Comparison of ENCODE assay signal across 8 mouse cellular contexts in the genomic region with DNA sequence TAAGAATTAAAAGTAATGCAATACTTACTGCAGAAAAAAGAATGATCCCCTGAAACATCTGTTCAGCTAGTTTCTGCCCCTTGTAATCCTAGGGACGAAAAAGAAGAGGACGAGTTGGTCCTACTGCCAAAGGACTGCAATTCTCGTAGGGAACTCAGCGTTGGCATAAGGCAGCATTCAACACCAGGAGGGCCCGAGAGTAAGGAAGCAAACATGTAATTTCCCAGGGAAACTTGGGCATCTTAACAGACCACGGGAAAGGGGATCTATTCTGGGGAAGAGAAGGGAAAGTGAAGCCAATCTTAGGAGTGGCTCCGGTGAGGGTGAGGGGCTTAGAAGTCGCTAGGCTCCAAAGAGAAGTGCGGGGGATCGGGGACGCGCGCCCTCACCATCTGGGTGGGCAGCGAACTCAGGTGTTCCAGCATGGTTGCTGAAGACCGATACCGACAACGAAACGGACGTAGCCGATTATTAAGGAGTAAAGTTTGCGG. TPM values are rescaled to one million over a fixed set of nuclear protein-coding genes. Genes with fewer than 3 reads are reported as not detected.
DNase-seq lines count a peak whose midpoint lies in the region; ATAC-seq lines count a peak whose summit lies in the region.

No protein-coding gene starts in this region.

- WGBS in kidney, embryonic 14.5 days, result under 1% methylated on average over 21 of the region's 21 CpGs
- under 1% methylated on average over 21 of the region's 21 CpGs for WGBS in hindbrain, embryonic 13.5 days
- under 1% methylated on average over 21 of the region's 21 CpGs for WGBS in midbrain, embryonic 13.5 days

- peak overlapping the region; percentile 56 for H3K4me3 ChIP-seq in kidney, embryonic 14.5 days (ENCODE audit: low read length)
- peak overlapping the region; percentile 97 for H3K4me3 ChIP-seq in hindbrain, embryonic 13.5 days
- peak overlapping the region; percentile 96 for H3K4me3 ChIP-seq in midbrain, embryonic 13.5 days (replicated peaks)

- peaks cover 10% of the 10 kb centered on the region; the same call in 1 of the 2 replicates for H3K36me3 ChIP-seq in kidney, embryonic 14.5 days (ENCODE audit: control insufficient read depth, insufficient read depth, low read length)
- H3K36me3 ChIP-seq in hindbrain, embryonic 13.5 days, result peaks cover 21% of the 10 kb centered on the region; the same call in 1 of the 2 replicates
- peaks cover 26% of the 10 kb centered on the region for H3K36me3 ChIP-seq in midbrain, embryonic 13.5 days

- no peaks in the 10 kb centered on the region for H3K9me3 ChIP-seq in kidney, embryonic 14.5 days (ENCODE audit: control insufficient read depth, low read length)
- no peaks in the 10 kb centered on the region for H3K9me3 ChIP-seq in hindbrain, embryonic 13.5 days
- H3K9me3 ChIP-seq in midbrain, embryonic 13.5 days, result no peaks in the 10 kb centered on the region

- H3K4me1 ChIP-seq in kidney, embryonic 14.5 days (ENCODE audit: control insufficient read depth, insufficient read depth, low read length), result 0 out of 2 replicates have a peak, but pooled peaks cover 8% of the 10 kb centered on the region
- peaks cover 20% of the 10 kb centered on the region for H3K4me1 ChIP-seq in hindbrain, embryonic 13.5 days (replicated peaks)
- H3K4me1 ChIP-seq in midbrain, embryonic 13.5 days (replicated peaks), result peaks cover 23% of the 10 kb centered on the region

- peak overlapping the region; percentile 57 for H3K4me2 ChIP-seq in kidney, embryonic 14.5 days (replicated peaks; ENCODE audit: low read depth, low read length)
- peak overlapping the region; percentile 84 for H3K4me2 ChIP-seq in hindbrain, embryonic 13.5 days
- peak overlapping the region; percentile 83 for H3K4me2 ChIP-seq in midbrain, embryonic 13.5 days (replicated peaks)

- peak; percentile 14; the same call in 1 of the 2 replicates for ATAC-seq in kidney, embryonic 14.5 days (ENCODE audit: low FRiP score, low TSS enrichment)
- peak; percentile 47; the same call in 1 of the 2 replicates for ATAC-seq in hindbrain, embryonic 13.5 days (ENCODE audit: low FRiP score)
- ATAC-seq in midbrain, embryonic 13.5 days, result peak; percentile 67

- no peaks in the 10 kb centered on the region for H3K27me3 ChIP-seq in kidney, embryonic 14.5 days (ENCODE audit: control insufficient read depth, insufficient read depth, low read length)
- H3K27me3 ChIP-seq in hindbrain, embryonic 13.5 days, result no peaks in the 10 kb centered on the region
- H3K27me3 ChIP-seq in midbrain, embryonic 13.5 days, result no peaks in the 10 kb centered on the region

- H3K27ac ChIP-seq in kidney, embryonic 14.5 days (ENCODE audit: low read depth, low read length), result peak overlapping the region; percentile 93
- H3K27ac ChIP-seq in hindbrain, embryonic 13.5 days, result peak overlapping the region; percentile 95
- H3K27ac ChIP-seq in midbrain, embryonic 13.5 days, result peak overlapping the region; percentile 94

- peak overlapping the region; percentile 89 for H3K9ac ChIP-seq in kidney, embryonic 14.5 days (ENCODE audit: low read depth, low read length)
- peak overlapping the region; percentile 96 for H3K9ac ChIP-seq in hindbrain, embryonic 13.5 days
- H3K9ac ChIP-seq in midbrain, embryonic 13.5 days (replicated peaks), result peak overlapping the region; percentile 94

- no peak for DNase-seq in kidney, postnatal 4 days
- peak; percentile 23 for DNase-seq in adipocyte (ENCODE audit: low spot score)
- no peak for DNase-seq in spleen, postnatal 4 days (ENCODE audit: low spot score in 2 of 2)
- DNase-seq in adrenal gland, adult (ENCODE audit: inconsistent age in 2 of 2, low spot score in 1 of 2), result no peak
- no peak for DNase-seq in B cell, adult 2 months

RNA-seq across cellular contexts. Expression of gene Glt8d1, which starts 0.3 kb away (rescaled TPM):
- polyA plus RNA-seq in kidney, embryonic 14.5 days (2014; fragmentation: Nextera tagmentation; extraction: Ambion mirVana), result 66.5 and 72.9 TPM in 2 replicates
- polyA plus RNA-seq in hindbrain, embryonic 13.5 days (2015; fragmentation: Nextera tagmentation; extraction: Ambion mirVana), result 62.8 and 66.7 TPM in 2 replicates
- 58.5 and 60.1 TPM in 2 replicates for polyA plus RNA-seq in midbrain, embryonic 13.5 days (2015; fragmentation: Nextera tagmentation; extraction: Ambion mirVana)

RNA-seq across cellular contexts. Expression of gene Spcs1, which starts 0.6 kb away (rescaled TPM):
- 350 and 462 TPM in 2 replicates for polyA plus RNA-seq in kidney, embryonic 14.5 days (2014; fragmentation: Nextera tagmentation; extraction: Ambion mirVana)
- polyA plus RNA-seq in hindbrain, embryonic 13.5 days (2015; fragmentation: Nextera tagmentation; extraction: Ambion mirVana), result 322 and 337 TPM in 2 replicates
- polyA plus RNA-seq in midbrain, embryonic 13.5 days (2015; fragmentation: Nextera tagmentation; extraction: Ambion mirVana), result 293 and 296 TPM in 2 replicates

RNA-seq across cellular contexts. Expression of gene Pbrm1, which starts 18.1 kb away (rescaled TPM):
- 104 and 116 TPM in 2 replicates for polyA plus RNA-seq in kidney, embryonic 14.5 days (2014; fragmentation: Nextera tagmentation; extraction: Ambion mirVana)
- polyA plus RNA-seq in hindbrain, embryonic 13.5 days (2015; fragmentation: Nextera tagmentation; extraction: Ambion mirVana), result 146 and 151 TPM in 2 replicates
- polyA plus RNA-seq in midbrain, embryonic 13.5 days (2015; fragmentation: Nextera tagmentation; extraction: Ambion mirVana), result 175 and 181 TPM in 2 replicates

RNA-seq across cellular contexts. Expression of gene Gnl3, which starts 18.1 kb away (rescaled TPM):
- polyA plus RNA-seq in kidney, embryonic 14.5 days (2014; fragmentation: Nextera tagmentation; extraction: Ambion mirVana), result 146 and 166 TPM in 2 replicates
- polyA plus RNA-seq in hindbrain, embryonic 13.5 days (2015; fragmentation: Nextera tagmentation; extraction: Ambion mirVana), result 52.8 and 52.9 TPM in 2 replicates
- 54.6 and 57.1 TPM in 2 replicates for polyA plus RNA-seq in midbrain, embryonic 13.5 days (2015; fragmentation: Nextera tagmentation; extraction: Ambion mirVana)

RNA-seq across cellular contexts. Expression of gene Nek4, which starts 49.7 kb away (rescaled TPM):
- 11.1 and 20.3 TPM in 2 replicates for polyA plus RNA-seq in kidney, embryonic 14.5 days (2014; fragmentation: Nextera tagmentation; extraction: Ambion mirVana)
- 16.9 and 19.2 TPM in 2 replicates for polyA plus RNA-seq in hindbrain, embryonic 13.5 days (2015; fragmentation: Nextera tagmentation; extraction: Ambion mirVana)
- 20.0 and 20.3 TPM in 2 replicates for polyA plus RNA-seq in midbrain, embryonic 13.5 days (2015; fragmentation: Nextera tagmentation; extraction: Ambion mirVana)

Comparison
In these comparisons a context has a peak if more than half of its experiments do, and no peak if none do; other contexts are left out.
1. ATAC-seq: peak in every context shown above with its lines; median percentile 67 in midbrain, embryonic 13.5 days; 47 in hindbrain, embryonic 13.5 days; 14 in kidney, embryonic 14.5 days.